Mouse (Mus musculus) liver, embryonic 11.5 days (tissue): ENCODE measurements around the gene Hint1. TPM values are rescaled to one million over a fixed set of nuclear protein-coding genes. Genes with fewer than 3 reads are reported as not detected.

Experiments used
- ATAC-seq: fragments of 200-750 bp; cut with Nextera tagmentation; replicated peaks from 2 replicates; pipeline ENCODE4 v1.8.0; 2017; ENCODE audit warnings: moderate number of reproducible peaks, mild to moderate bottlenecking, moderate TSS enrichment, moderate library complexity; ENCODE audit not compliant: low FRiP score
- DNase-seq: peaks from one replicate; pipeline ENCODE4 v3.0.0-alpha.2; 2017; ENCODE audit warnings: low spot score
- H3K27ac ChIP-seq: fragments of 300-500 bp; sonication (generic); 2 replicates; pipeline ENCODE4 v1.5.1; 2014; ENCODE audit warnings: mild to moderate bottlenecking, low read depth, low read length, control low read depth
- H3K27me3 ChIP-seq: fragments of 300-500 bp; sonication (generic); replicated peaks from 2 replicates; pipeline ENCODE4 v1.6.1; 2014; ENCODE audit warnings: low read length, mixed read lengths; ENCODE audit not compliant: control insufficient read depth, insufficient read depth
- H3K36me3 ChIP-seq: fragments of 300-500 bp; sonication (generic); 2 replicates; pipeline ENCODE4 v1.6.1; 2014; ENCODE audit warnings: mild to moderate bottlenecking, low read length, moderate library complexity, mixed read lengths; ENCODE audit not compliant: control insufficient read depth, insufficient read depth
- H3K4me1 ChIP-seq: fragments of 300-500 bp; sonication (generic); replicated peaks from 2 replicates; pipeline ENCODE4 v1.6.1; 2014; ENCODE audit warnings: low read length, mixed read lengths; ENCODE audit not compliant: control insufficient read depth, insufficient read depth
- H3K4me2 ChIP-seq: fragments of 300-500 bp; sonication (generic); 2 replicates; pipeline ENCODE4 v1.6.1; 2014; ENCODE audit warnings: mild to moderate bottlenecking, control low read depth, moderate library complexity
- H3K4me3 ChIP-seq: fragments of 300-500 bp; sonication (generic); 2 replicates; pipeline ENCODE4 v1.5.1; 2014; ENCODE audit warnings: low read depth, low read length, control low read depth
- H3K9ac ChIP-seq: fragments of 300-500 bp; sonication (generic); 2 replicates; pipeline ENCODE4 v1.6.1; 2014; ENCODE audit warnings: low read depth, low read length, control low read depth
- H3K9me3 ChIP-seq: fragments of 300-500 bp; sonication (generic); 2 replicates; pipeline ENCODE4 v1.6.1; 2016; ENCODE audit warnings: low read length, inconsistent platforms, mixed read lengths; ENCODE audit not compliant: control insufficient read depth
- WGBS: fragments of 180-500 bp; shearing (Covaris S2); extraction: QIAGEN DNeasy Blood & Tissue Kit; methylation state at CpG from one replicate; pipeline ENCODE4 v1.1.7; 2014; 5-methylcytosine and 5-hydroxymethylcytosine counted together
- polyA plus RNA-seq: library from polyadenylated mRNA; unstranded; fragments of >200 nt; fragmentation: Nextera tagmentation; extraction: Ambion mirVana; gene quantifications from 2 replicates; pipeline ENCODE4 v1.2.1, GENCODE M21; 2014

The Hint1 gene
- 587 and 600 TPM in 2 replicates for polyA plus RNA-seq

GRCm38 (mm10) chr11:54866119-54867048, at the start of gene Hint1:
Gene Hint1 (plus strand): TSS chr11:54866383.
- Histone ChIP-seq H3K4me1 (peaks cover 25% of the 10 kb centered on the region), H3K9ac (peak within 1 kb of the TSS; percentile 98), H3K36me3 (peaks cover 14% of the 10 kb centered on the region), H3K27me3 (no peaks in the 10 kb centered on the region), H3K4me2 (peak within 1 kb of the TSS; percentile 80), H3K27ac (peak within 1 kb of the TSS; percentile 95), H3K4me3 (peak within 1 kb of the TSS; percentile 82), H3K9me3 (no peaks in the 10 kb centered on the region)
- WGBS, result under 1% methylated on average over 107 of the region's 107 CpGs
- DNase-seq (peak; percentile 88), ATAC-seq (peak; percentile 74)

GRCm38 (mm10) chr11:54817449-54817848, 48.7 kb upstream of the Hint1 start:
- Histone ChIP-seq H3K27ac (no peak overlapping the region), H3K9ac (no peak overlapping the region), H3K4me1 (0 out of 2 replicates have a peak, but pooled peaks cover 2% of the 10 kb centered on the region), H3K36me3 (no peaks in the 10 kb centered on the region), H3K4me3 (no peak overlapping the region), H3K27me3 (0 out of 2 replicates have a peak, but pooled peaks cover 3% of the 10 kb centered on the region), H3K4me2 (no peak overlapping the region), H3K9me3 (no peaks in the 10 kb centered on the region)
- ATAC-seq (no peak), DNase-seq (no peak)
- WGBS, result 67% methylated on average over 4 of the region's 4 CpGs

GRCm38 (mm10) chr11:54819489-54819888, 46.7 kb upstream of the Hint1 start:
- ATAC-seq (no peak), DNase-seq (no peak)
- whole genome bisulfite sequencing, result 70% methylated on average over 7 of the region's 7 CpGs
- Histone ChIP-seq H3K4me1 (no peaks in the 10 kb centered on the region), H3K9me3 (no peaks in the 10 kb centered on the region), H3K9ac (no peak overlapping the region), H3K36me3 (no peaks in the 10 kb centered on the region), H3K4me2 (no peak overlapping the region), H3K4me3 (no peak overlapping the region), H3K27ac (no peak overlapping the region), H3K27me3 (0 out of 2 replicates have a peak, but pooled peaks cover 3% of the 10 kb centered on the region)

- H3K27ac ChIP-seq, result no peak overlapping the region
- H3K4me3 ChIP-seq, result no peak overlapping the region
- 79% methylated on average over 4 of the region's 4 CpGs for WGBS
- ATAC-seq, result no peak
- H3K9ac ChIP-seq, result no peak overlapping the region
- H3K27me3 ChIP-seq, result no peaks in the 10 kb centered on the region
- DNase-seq, result no peak
- no peak overlapping the region for H3K4me2 ChIP-seq
- H3K9me3 ChIP-seq, result no peaks in the 10 kb centered on the region
- H3K36me3 ChIP-seq, result no peaks in the 10 kb centered on the region
- H3K4me1 ChIP-seq, result no peaks in the 10 kb centered on the region
Observed at GRCm38 (mm10) chr11:54823467-54823866, 42.7 kb upstream of the Hint1 start.

- no peak overlapping the region for H3K9ac ChIP-seq
- WGBS, result 68% methylated on average over 4 of the region's 4 CpGs
Observed at GRCm38 (mm10) chr11:54825774-54826173, 40.4 kb upstream of the Hint1 start.

GRCm38 (mm10) chr11:54826819-54827218, 39.4 kb upstream of the Hint1 start:
- no peak overlapping the region for H3K27ac ChIP-seq
- 0 out of 2 replicates have a peak, but pooled peaks cover 1% of the 10 kb centered on the region for H3K4me1 ChIP-seq
- H3K27me3 ChIP-seq, result no peaks in the 10 kb centered on the region
- no peaks in the 10 kb centered on the region for H3K9me3 ChIP-seq
- no peak for ATAC-seq
- H3K9ac ChIP-seq, result no peak overlapping the region
- H3K4me3 ChIP-seq, result no peak overlapping the region
- 87% methylated on average over 8 of the region's 8 CpGs for WGBS
- H3K4me2 ChIP-seq, result no peak overlapping the region
- H3K36me3 ChIP-seq, result no peaks in the 10 kb centered on the region
- DNase-seq, result no peak

More at GRCm38 (mm10) chr11:54825774-54826173, 40.4 kb upstream of the Hint1 start:
- Histone ChIP-seq H3K36me3 (no peaks in the 10 kb centered on the region), H3K9me3 (no peaks in the 10 kb centered on the region), H3K4me3 (no peak overlapping the region), H3K27me3 (no peaks in the 10 kb centered on the region), H3K4me2 (no peak overlapping the region), H3K4me1 (no peaks in the 10 kb centered on the region), H3K27ac (no peak overlapping the region)
- ATAC-seq (no peak), DNase-seq (no peak)

GRCm38 (mm10) chr11:54833833-54834232, 32.4 kb upstream of the Hint1 start:
- H3K27ac ChIP-seq, result no peak overlapping the region
- H3K4me1 ChIP-seq, result 0 out of 2 replicates have a peak, but pooled peaks cover 3% of the 10 kb centered on the region
- H3K4me3 ChIP-seq, result no peak overlapping the region
- WGBS, result 88% methylated on average over 4 of the region's 4 CpGs
- H3K9me3 ChIP-seq, result no peaks in the 10 kb centered on the region
- ATAC-seq, result no peak
- no peaks in the 10 kb centered on the region for H3K36me3 ChIP-seq
- H3K4me2 ChIP-seq, result no peak overlapping the region
- H3K27me3 ChIP-seq, result no peaks in the 10 kb centered on the region
- no peak for DNase-seq
- H3K9ac ChIP-seq, result no peak overlapping the region

GRCm38 (mm10) chr11:54834596-54834995, 31.6 kb upstream of the Hint1 start:
- H3K27me3 ChIP-seq, result no peaks in the 10 kb centered on the region
- H3K4me1 ChIP-seq, result 0 out of 2 replicates have a peak, but pooled peaks cover 3% of the 10 kb centered on the region
- no peaks in the 10 kb centered on the region for H3K36me3 ChIP-seq
- no peak for ATAC-seq
- WGBS, result 64% methylated on average over 2 of the region's 2 CpGs
- H3K9me3 ChIP-seq, result no peaks in the 10 kb centered on the region
- H3K4me2 ChIP-seq, result no peak overlapping the region
- no peak overlapping the region for H3K27ac ChIP-seq
- no peak overlapping the region for H3K4me3 ChIP-seq
- H3K9ac ChIP-seq, result no peak overlapping the region
- DNase-seq, result no peak
